In genomic region chr2:117172981-117173380, GRCm38 (mm10) we compare ENCODE assay signal across 14 mouse cellular contexts. TPM values are rescaled to one million over a fixed set of nuclear protein-coding genes. Genes with fewer than 3 reads are reported as not detected.
A peak's percentile ranks its signal among the peaks of the same experiment; 100 is the strongest.
DNase-seq lines count a peak whose midpoint lies in the region; ATAC-seq and TF ChIP-seq lines count a peak whose summit lies in the region.
"Had no signal": no experiment of that assay in that cellular context is flagged by ENCODE, and none has a peak within 500 bp of the region (broad histone marks: within the 10 kb centered on the region; RNA-seq: fewer than 3 reads in every experiment).

No protein-coding gene starts in this region.

- DNase-seq in adrenal gland, adult 2 months, result peak; percentile 41
- DNase-seq in adrenal gland, postnatal 25 days, result no peak
- DNase-seq in hindbrain, postnatal 0 days (ENCODE audit: low spot score), result no peak
- no peak for DNase-seq in hindbrain, embryonic 10.5 days (ENCODE audit: low spot score)
- DNase-seq in liver, adult 2 months (ENCODE audit: extremely low read depth, low read depth, low spot score), result peak; percentile 22
- no peak for DNase-seq in Patski (ENCODE audit: low read depth, low spot score)
- DNase-seq: B cell, adult 2 months; cerebellum, postnatal 14 days; right cerebral cortex, adult 18-20 months; thymus, postnatal 4 days had no signal

- TF ChIP-seq POLR2A in liver, adult 2 months (IDR thresholded peaks at IDR 0.05; ENCODE audit: extremely low read depth, insufficient read depth, low read length), result no peak

- POLR2A ChIA-PET in Patski (lab: Charles Lee), result no interaction called here

- no peak overlapping the region for H3K9ac ChIP-seq in hindbrain, postnatal 0 days (replicated peaks; ENCODE audit: low read length)
- no peak overlapping the region for H3K9ac ChIP-seq in liver, adult 2 months (ENCODE audit: low read depth, low read length)
- no peak overlapping the region for H3K9ac ChIP-seq in liver, embryonic 12.5 days
- no peak overlapping the region for H3K9ac ChIP-seq in neural tube, embryonic 15.5 days (replicated peaks)
- H3K9ac ChIP-seq: embryonic facial prominence, embryonic 12.5 days had no signal

- ATAC-seq in hindbrain, postnatal 0 days, result no peak
- no peak for ATAC-seq in liver, embryonic 12.5 days
- ATAC-seq in Patski, result no peak
- ATAC-seq in neural tube, embryonic 15.5 days (ENCODE audit: low FRiP score), result no peak

- H3K4me3 ChIP-seq in hindbrain, postnatal 0 days (ENCODE audit: low read length), result no peak overlapping the region
- H3K4me3 ChIP-seq in hindbrain, embryonic 10.5 days, result no peak overlapping the region
- H3K4me3 ChIP-seq in liver, adult 2 months (ENCODE audit: insufficient read depth, low read depth, low read length), result no peak overlapping the region
- H3K4me3 ChIP-seq in liver, embryonic 12.5 days, result no peak overlapping the region
- H3K4me3 ChIP-seq in neural tube, embryonic 15.5 days (replicated peaks), result no peak overlapping the region
- H3K4me3 ChIP-seq: embryonic facial prominence, embryonic 12.5 days; limb, embryonic 10.5 days had no signal

- in situ Hi-C loops in Patski (cut with MboI; ENCODE audit: low pct_unique_long_range_greater_than_20kb), result no loop called here

- no peak overlapping the region for H3K4me2 ChIP-seq in hindbrain, postnatal 0 days (ENCODE audit: low read depth, low read length)
- H3K4me2 ChIP-seq in liver, embryonic 12.5 days, result no peak overlapping the region
- H3K4me2 ChIP-seq in neural tube, embryonic 15.5 days, result no peak overlapping the region
- H3K4me2 ChIP-seq: embryonic facial prominence, embryonic 12.5 days had no signal

- H3K9me3 ChIP-seq in hindbrain, postnatal 0 days (ENCODE audit: low read length), result no peaks in the 10 kb centered on the region
- no peaks in the 10 kb centered on the region for H3K9me3 ChIP-seq in hindbrain, embryonic 10.5 days
- H3K9me3 ChIP-seq in liver, embryonic 12.5 days (replicated peaks), result no peaks in the 10 kb centered on the region
- no peaks in the 10 kb centered on the region for H3K9me3 ChIP-seq in neural tube, embryonic 15.5 days (replicated peaks)
- H3K9me3 ChIP-seq: embryonic facial prominence, embryonic 12.5 days; limb, embryonic 10.5 days had no signal

- 0 out of 2 replicates have a peak, but pooled peaks cover 5% of the 10 kb centered on the region for H3K36me3 ChIP-seq in hindbrain, postnatal 0 days (ENCODE audit: insufficient read depth, low read length)
- H3K36me3 ChIP-seq in hindbrain, embryonic 10.5 days, result peaks cover 54% of the 10 kb centered on the region
- H3K36me3 ChIP-seq in liver, adult 2 months (ENCODE audit: control insufficient read depth, insufficient read depth, low read length), result peaks cover 14% of the 10 kb centered on the region
- peaks cover 16% of the 10 kb centered on the region for H3K36me3 ChIP-seq in liver, embryonic 12.5 days
- H3K36me3 ChIP-seq in neural tube, embryonic 15.5 days, result peaks cover 21% of the 10 kb centered on the region

- no peaks in the 10 kb centered on the region for H3K27me3 ChIP-seq in hindbrain, postnatal 0 days (ENCODE audit: insufficient read depth, low read length)
- H3K27me3 ChIP-seq in hindbrain, embryonic 10.5 days (ENCODE audit: insufficient read depth, poor library complexity, severe bottlenecking), result no peaks in the 10 kb centered on the region
- H3K27me3 ChIP-seq in liver, adult 2 months (ENCODE audit: control insufficient read depth, insufficient read depth, low read length), result no peaks in the 10 kb centered on the region
- H3K27me3 ChIP-seq in liver, embryonic 12.5 days (replicated peaks), result no peaks in the 10 kb centered on the region
- no peaks in the 10 kb centered on the region for H3K27me3 ChIP-seq in Patski
- no peaks in the 10 kb centered on the region for H3K27me3 ChIP-seq in neural tube, embryonic 15.5 days (replicated peaks)
- H3K27me3 ChIP-seq: embryonic facial prominence, embryonic 12.5 days had no signal

- CTCF ChIA-PET in Patski (lab: Charles Lee), result no interaction called here

- TF ChIP-seq CTCF in hindbrain, postnatal 0 days (IDR thresholded peaks at IDR 0.05; ENCODE audit: low read depth), result peak; percentile 53
- TF ChIP-seq CTCF in liver, adult 2 months (IDR thresholded peaks at IDR 0.05; ENCODE audit: low read depth, low read length), result no peak
- TF ChIP-seq CTCF in Patski (IDR thresholded peaks at IDR 0.05), result peak; percentile 55

- H3K4me1 ChIP-seq in hindbrain, postnatal 0 days (ENCODE audit: insufficient read depth, low read length), result no peaks in the 10 kb centered on the region
- H3K4me1 ChIP-seq in hindbrain, embryonic 10.5 days (replicated peaks), result no peaks in the 10 kb centered on the region
- H3K4me1 ChIP-seq in liver, adult 2 months (ENCODE audit: control insufficient read depth, insufficient read depth, low read length), result no peaks in the 10 kb centered on the region
- H3K4me1 ChIP-seq in liver, embryonic 12.5 days, result no peaks in the 10 kb centered on the region
- no peaks in the 10 kb centered on the region for H3K4me1 ChIP-seq in neural tube, embryonic 15.5 days
- H3K4me1 ChIP-seq: embryonic facial prominence, embryonic 12.5 days had no signal

- H3K79me2 ChIP-seq in liver, adult 2 months (ENCODE audit: control insufficient read depth, insufficient read depth, low read length), result no peaks in the 10 kb centered on the region

- H3K27ac ChIP-seq in hindbrain, postnatal 0 days, result no peak overlapping the region
- H3K27ac ChIP-seq in hindbrain, embryonic 10.5 days, result no peak overlapping the region
- no peak overlapping the region for H3K27ac ChIP-seq in liver, adult 2 months (replicated peaks; ENCODE audit: insufficient read depth, low read depth, low read length)
- H3K27ac ChIP-seq in liver, embryonic 12.5 days, result no peak overlapping the region
- H3K27ac ChIP-seq in neural tube, embryonic 15.5 days (replicated peaks), result no peak overlapping the region
- H3K27ac ChIP-seq: embryonic facial prominence, embryonic 12.5 days; limb, embryonic 10.5 days had no signal

- 76% methylated on average over 4 of the region's 4 CpGs for WGBS in hindbrain, postnatal 0 days
- 88% methylated on average over 4 of the region's 4 CpGs for WGBS in hindbrain, embryonic 10.5 days
- WGBS in liver, adult 2 months, result 72% methylated on average over 4 of the region's 4 CpGs
- WGBS in liver, embryonic 12.5 days (ENCODE audit: insufficient replicate concordance), result 78% methylated on average over 4 of the region's 4 CpGs
- WGBS in neural tube, embryonic 15.5 days, result 86% methylated on average over 4 of the region's 4 CpGs

RNA-seq across cellular contexts. Expression of gene Spred1, which starts 51.8 kb away (rescaled TPM):
- total RNA-seq in adrenal gland, adult 2 months (2021), result 100 to 1,000 TPM in 1 of 2 experiments, 10 to 100 TPM in 1; 58.3 to 113 TPM
- polyA plus RNA-seq in adrenal gland, adult 2 months (2012; rRNA removed), result 11.3 and 22.6 TPM in 2 replicates
- total RNA-seq in adrenal gland, postnatal 25 days (2021), result 91.5 and 103 TPM in 2 replicates
- total RNA-seq in hindbrain, postnatal 0 days (2014; rRNA removed), result 50.0 and 57.1 TPM in 2 replicates
- 15.3 and 15.5 TPM in 2 replicates for polyA plus RNA-seq in hindbrain, postnatal 0 days (2015; fragmentation: Nextera tagmentation; extraction: Ambion mirVana)
- polyA plus RNA-seq in hindbrain, embryonic 10.5 days (2016; fragmentation: Nextera tagmentation; extraction: Ambion mirVana), result 8.9 and 12.1 TPM in 2 replicates
- total RNA-seq in liver, adult 2 months (2014; rRNA removed), result 15.5 and 16.2 TPM in 2 replicates
- 2.2 and 2.4 TPM in 2 replicates for polyA plus RNA-seq in liver, adult 2 months (2012; rRNA removed)
- 6.4 and 6.9 TPM in 2 replicates for polyA plus RNA-seq in liver, embryonic 12.5 days (2016; fragmentation: Nextera tagmentation; extraction: Ambion mirVana)
- 43.9 TPM for polyA plus RNA-seq in Patski (2021)
- polyA plus RNA-seq in neural tube, embryonic 15.5 days (2015; fragmentation: Nextera tagmentation; extraction: Ambion mirVana), result 11.2 and 13.3 TPM in 2 replicates

Comparison
In these comparisons a context has a peak if more than half of its experiments do, and no peak if none do; other contexts are left out.
1. DNase-seq: peak in adrenal gland, adult 2 months (single experiment) and liver, adult 2 months (single experiment); none in adrenal gland, postnatal 25 days (single experiment), hindbrain, postnatal 0 days (single experiment), hindbrain, embryonic 10.5 days (single experiment) and Patski (single experiment).